8 mouse cellular contexts compared by ENCODE assay signal in genomic region chr16:43540108-43540507, GRCm38 (mm10).
DNase-seq lines count a peak whose midpoint lies in the region; ATAC-seq lines count a peak whose summit lies in the region.

No protein-coding gene starts in this region.

- H3K4me1 ChIP-seq in lung, embryonic 15.5 days = 0 out of 2 replicates have a peak, but pooled peaks cover 6% of the 10 kb centered on the region
- H3K4me1 ChIP-seq in embryonic facial prominence, embryonic 15.5 days = peaks cover 7% of the 10 kb centered on the region; the same call in 1 of the 2 replicates
- H3K4me1 ChIP-seq in midbrain, embryonic 15.5 days = 0 out of 2 replicates have a peak, but pooled peaks cover 3% of the 10 kb centered on the region
- H3K4me1 ChIP-seq in heart, embryonic 12.5 days (replicated peaks) = peaks cover 7% of the 10 kb centered on the region

- H3K4me2 ChIP-seq in lung, embryonic 15.5 days = 0 out of 2 replicates have a peak overlapping the region, but pooled peaks have one; percentile 16
- H3K4me2 ChIP-seq in embryonic facial prominence, embryonic 15.5 days (replicated peaks) = no peak overlapping the region
- no peak overlapping the region for H3K4me2 ChIP-seq in midbrain, embryonic 15.5 days
- no peak overlapping the region for H3K4me2 ChIP-seq in heart, embryonic 12.5 days

- no peak for DNase-seq in cerebellum, adult 11-12 months
- DNase-seq in lung, adult 18-20 months = no peak
- no peak for DNase-seq in adrenal gland, postnatal 4 days (ENCODE audit: low spot score in 2 of 2)

- 14% methylated on average over 3 of the region's 3 CpGs for WGBS in lung, embryonic 15.5 days
- 15% methylated on average over 3 of the region's 3 CpGs for WGBS in embryonic facial prominence, embryonic 15.5 days
- WGBS in midbrain, embryonic 15.5 days = 28% methylated on average over 3 of the region's 3 CpGs
- WGBS in heart, embryonic 12.5 days = 22% methylated on average over 3 of the region's 3 CpGs

- ATAC-seq in cerebellum, adult (ENCODE audit: insufficient number of reproducible peaks, low FRiP score, low TSS enrichment) = peak; percentile 86
- ATAC-seq in lung, embryonic 15.5 days (ENCODE audit: borderline replicate concordance, extremely low read depth, low FRiP score, low TSS enrichment) = peak; percentile 70; the same call in 1 of the 2 replicates
- peak; percentile 43; the same call in 1 of the 2 replicates for ATAC-seq in embryonic facial prominence, embryonic 15.5 days (ENCODE audit: insufficient number of reproducible peaks, low FRiP score, low TSS enrichment, low read depth)
- peak; percentile 77; the same call in 1 of the 2 replicates for ATAC-seq in midbrain, embryonic 15.5 days (replicated peaks)
- no peak for ATAC-seq in heart, embryonic 12.5 days (ENCODE audit: insufficient number of reproducible peaks, low FRiP score)

- H3K9ac ChIP-seq in lung, embryonic 15.5 days = no peak overlapping the region
- H3K9ac ChIP-seq in embryonic facial prominence, embryonic 15.5 days = no peak overlapping the region
- H3K9ac ChIP-seq in midbrain, embryonic 15.5 days = no peak overlapping the region
- no peak overlapping the region for H3K9ac ChIP-seq in heart, embryonic 12.5 days

- no peaks in the 10 kb centered on the region for H3K27me3 ChIP-seq in lung, embryonic 15.5 days
- H3K27me3 ChIP-seq in embryonic facial prominence, embryonic 15.5 days = no peaks in the 10 kb centered on the region
- no peaks in the 10 kb centered on the region for H3K27me3 ChIP-seq in midbrain, embryonic 15.5 days (replicated peaks)
- no peaks in the 10 kb centered on the region for H3K27me3 ChIP-seq in heart, embryonic 12.5 days (replicated peaks)

- no peaks in the 10 kb centered on the region for H3K9me3 ChIP-seq in lung, embryonic 15.5 days
- no peaks in the 10 kb centered on the region for H3K9me3 ChIP-seq in embryonic facial prominence, embryonic 15.5 days (replicated peaks)
- no peaks in the 10 kb centered on the region for H3K9me3 ChIP-seq in midbrain, embryonic 15.5 days
- no peaks in the 10 kb centered on the region for H3K9me3 ChIP-seq in heart, embryonic 12.5 days (replicated peaks)

- no peaks in the 10 kb centered on the region for H3K36me3 ChIP-seq in lung, embryonic 15.5 days
- H3K36me3 ChIP-seq in embryonic facial prominence, embryonic 15.5 days = no peaks in the 10 kb centered on the region
- H3K36me3 ChIP-seq in midbrain, embryonic 15.5 days (replicated peaks) = no peaks in the 10 kb centered on the region
- H3K36me3 ChIP-seq in heart, embryonic 12.5 days = no peaks in the 10 kb centered on the region

- no peak overlapping the region for H3K4me3 ChIP-seq in lung, embryonic 15.5 days
- no peak overlapping the region for H3K4me3 ChIP-seq in embryonic facial prominence, embryonic 15.5 days (replicated peaks)
- H3K4me3 ChIP-seq in midbrain, embryonic 15.5 days = no peak overlapping the region
- no peak overlapping the region for H3K4me3 ChIP-seq in heart, embryonic 12.5 days

- no peak overlapping the region for H3K27ac ChIP-seq in lung, embryonic 15.5 days
- peak overlapping the region; percentile 48 for H3K27ac ChIP-seq in embryonic facial prominence, embryonic 15.5 days (replicated peaks)
- no peak overlapping the region for H3K27ac ChIP-seq in midbrain, embryonic 15.5 days
- no peak overlapping the region for H3K27ac ChIP-seq in heart, embryonic 12.5 days (ENCODE audit: poor library complexity, severe bottlenecking)
